Comparison of ENCODE assay signal across 10 mouse cellular contexts in genomic region chr19:6163872-6164547, GRCm38 (mm10). TPM values are rescaled to one million over a fixed set of nuclear protein-coding genes. Genes with fewer than 3 reads are reported as not detected.
A peak's percentile ranks its signal among the peaks of the same experiment; 100 is the strongest.
DNase-seq lines count a peak whose midpoint lies in the region; ATAC-seq lines count a peak whose summit lies in the region.
"Had no signal": no experiment of that assay in that cellular context is flagged by ENCODE, and none has a peak within 500 bp of the region (broad histone marks: within the 10 kb centered on the region; RNA-seq: fewer than 3 reads in every experiment).

No protein-coding gene starts in this region.

- no peaks in the 10 kb centered on the region for H3K9me3 ChIP-seq in intestine, embryonic 15.5 days

- peaks cover 6% of the 10 kb centered on the region; the same call in 1 of the 2 replicates for H3K4me1 ChIP-seq in intestine, embryonic 15.5 days (replicated peaks)

- H3K27ac ChIP-seq in intestine, embryonic 15.5 days, result no peak overlapping the region

- WGBS in intestine, embryonic 15.5 days, result 41% methylated on average over 10 of the region's 10 CpGs

- H3K27me3 ChIP-seq in intestine, embryonic 15.5 days (replicated peaks), result no peaks in the 10 kb centered on the region

- ATAC-seq in intestine, embryonic 15.5 days, result peak; percentile 72

- H3K36me3 ChIP-seq in intestine, embryonic 15.5 days, result no peaks in the 10 kb centered on the region

- no peak overlapping the region for H3K9ac ChIP-seq in intestine, embryonic 15.5 days

- peak overlapping the region; percentile 36; the same call in 1 of the 2 replicates for H3K4me2 ChIP-seq in intestine, embryonic 15.5 days (replicated peaks)
- H3K4me2 ChIP-seq: liver, embryonic 11.5 days had no signal

- peak; percentile 13 for DNase-seq in layer of hippocampus, adult 11-12 months (ENCODE audit: low spot score)
- DNase-seq in layer of hippocampus, adult 18-20 months (ENCODE audit: low spot score in 2 of 2), result no peak
- peak; percentile 51 for DNase-seq in adrenal gland, postnatal 14 days
- DNase-seq in lung, postnatal 25 days (ENCODE audit: low spot score), result peak; percentile 55
- DNase-seq in adipocyte (ENCODE audit: low spot score), result no peak
- DNase-seq in ovary, postnatal 14 days (ENCODE audit: low spot score), result no peak
- no peak for DNase-seq in thymus, postnatal 14 days
- DNase-seq: cerebellum, adult 11-12 months had no signal

- H3K4me3 ChIP-seq in intestine, embryonic 15.5 days (replicated peaks), result no peak overlapping the region

RNA-seq across cellular contexts. Expression of gene Majin, which starts 20.2 kb away (rescaled TPM):
- total RNA-seq in layer of hippocampus, adult 18-20 months (2021), result not detected
- total RNA-seq in adrenal gland, postnatal 14 days (2021), result 1.0 and 1.2 TPM in 2 replicates
- polyA plus RNA-seq in intestine, embryonic 15.5 days (2015; fragmentation: Nextera tagmentation; extraction: Ambion mirVana), result not detected in 2 replicates
- polyA plus RNA-seq: liver, embryonic 11.5 days had no signal

RNA-seq across cellular contexts. Expression of gene Arl2, which starts 22.7 kb away (rescaled TPM):
- total RNA-seq in layer of hippocampus, adult 18-20 months (2021), result 10 to 100 TPM; 83.2 to 84.8 TPM
- 61.2 and 61.5 TPM in 2 replicates for total RNA-seq in adrenal gland, postnatal 14 days (2021)
- 99.2 and 103 TPM in 2 replicates for polyA plus RNA-seq in intestine, embryonic 15.5 days (2015; fragmentation: Nextera tagmentation; extraction: Ambion mirVana)

RNA-seq across cellular contexts. Expression of gene Batf2, which starts 23.2 kb away (rescaled TPM):
- under 1 TPM; 0.59 to 0.89 TPM for total RNA-seq in layer of hippocampus, adult 18-20 months (2021)
- total RNA-seq in adrenal gland, postnatal 14 days (2021), result 0.52 and 1.5 TPM in 2 replicates
- 0.80 and 1.3 TPM in 2 replicates for polyA plus RNA-seq in intestine, embryonic 15.5 days (2015; fragmentation: Nextera tagmentation; extraction: Ambion mirVana)

RNA-seq across cellular contexts. Expression of gene Snx15, which starts 35.9 kb away (rescaled TPM):
- total RNA-seq in layer of hippocampus, adult 18-20 months (2021), result 10 to 100 TPM; 37.6 to 45.1 TPM
- total RNA-seq in adrenal gland, postnatal 14 days (2021), result 21.7 and 23.6 TPM in 2 replicates
- polyA plus RNA-seq in intestine, embryonic 15.5 days (2015; fragmentation: Nextera tagmentation; extraction: Ambion mirVana), result 31.7 and 33.8 TPM in 2 replicates

RNA-seq across cellular contexts. Expression of gene Sac3d1, which starts 45.6 kb away (rescaled TPM):
- total RNA-seq in layer of hippocampus, adult 18-20 months (2021), result 10 to 100 TPM; 15.5 to 15.6 TPM
- 12.9 and 15.4 TPM in 2 replicates for total RNA-seq in adrenal gland, postnatal 14 days (2021)
- 44.3 and 44.7 TPM in 2 replicates for polyA plus RNA-seq in intestine, embryonic 15.5 days (2015; fragmentation: Nextera tagmentation; extraction: Ambion mirVana)

Comparison
In these comparisons a context has a peak if more than half of its experiments do, and no peak if none do; other contexts are left out.
1. DNase-seq: peak in layer of hippocampus, adult 11-12 months (single experiment), adrenal gland, postnatal 14 days (single experiment) and lung, postnatal 25 days (single experiment); none in layer of hippocampus, adult 18-20 months (0 of 2), adipocyte (single experiment), ovary, postnatal 14 days (single experiment) and thymus, postnatal 14 days (single experiment).